Mouse (Mus musculus) CH12.LX (cell line): ENCODE results near the gene Slc52a3. TPM values are rescaled to one million over a fixed set of nuclear protein-coding genes. Genes with fewer than 3 reads are reported as not detected.

ENCODE experiments used
- DNase-seq: peaks from one replicate; pipeline ENCODE4 v3.0.0-alpha.2; 2013; ENCODE audit errors: extremely low read depth
- H3K27ac ChIP-seq: 2 replicates; pipeline ENCODE4 v1.5.1; 2012; ENCODE audit warnings: low read depth, mild to moderate bottlenecking, control low read depth, moderate library complexity; ENCODE audit not compliant: insufficient read depth
- H3K27me3 ChIP-seq: replicated peaks from 2 replicates; pipeline ENCODE3; 2012; ENCODE audit warnings: inconsistent platforms
- H3K36me3 ChIP-seq, 2 experiments: replicated peaks in 1 of 2; 2 replicates each; pipeline versions ENCODE3 to v1.6.1; 2012; ENCODE audit warnings: inconsistent platforms in 1 of 2, low read length in 1 of 2, mild to moderate bottlenecking in 1 of 2, mixed read lengths in 1 of 2, moderate library complexity in 1 of 2; ENCODE audit not compliant: control insufficient read depth in 1 of 2, insufficient read depth in 1 of 2
- H3K4me1 ChIP-seq, 2 experiments: 2 replicates each; pipeline ENCODE4 v1.6.1; 2012; ENCODE audit warnings: inconsistent platforms in 1 of 2, moderate library complexity in 1 of 2; ENCODE audit not compliant: insufficient read depth in 2 of 2, control insufficient read depth in 1 of 2
- H3K4me2 ChIP-seq: 2 replicates; pipeline ENCODE4 v1.6.1; 2012; ENCODE audit warnings: low read depth, mild to moderate bottlenecking, control low read depth; ENCODE audit not compliant: poor library complexity, insufficient read depth, severe bottlenecking
- H3K4me3 ChIP-seq, 3 experiments: fragments of 150-350 bp in 1 of 3; sonication (generic) in 1 of 3; replicated peaks in 1 of 3; 2 replicates each; pipeline versions ENCODE3 to v1.5.1; 2011 to 2012; ENCODE audit warnings: low read depth in 2 of 3, low read length in 2 of 3, mild to moderate bottlenecking in 2 of 3, moderate library complexity in 2 of 3, control low read depth in 1 of 3, improper control_type of control experiment in 1 of 3, inconsistent platforms in 1 of 3, mixed read lengths in 1 of 3; ENCODE audit not compliant: poor library complexity in 1 of 3
- H3K79me2 ChIP-seq: replicated peaks from 2 replicates; pipeline ENCODE4 v1.6.1; 2012; ENCODE audit warnings: mild to moderate bottlenecking, moderate library complexity; ENCODE audit not compliant: control insufficient read depth, poor library complexity, insufficient read depth, severe bottlenecking; ENCODE audit errors: extremely low read depth
- H3K9ac ChIP-seq: 2 replicates; pipeline ENCODE4 v1.6.1; 2012; ENCODE audit warnings: low read depth, mild to moderate bottlenecking, control low read depth, moderate library complexity; ENCODE audit not compliant: insufficient read depth
- H3K9me3 ChIP-seq: replicated peaks from 2 replicates; pipeline ENCODE3; 2012; ENCODE audit warnings: low read length, inconsistent platforms, mixed read lengths
- BHLHE40 ChIP-seq: IDR thresholded peaks from 2 replicates; pipeline ENCODE4 v1.6.1; 2011; ENCODE audit warnings: mild to moderate bottlenecking, low read depth, low read length, improper control_type of control experiment
- CHD1 ChIP-seq: IDR thresholded peaks from 2 replicates; pipeline ENCODE4 v1.6.1; 2012; ENCODE audit warnings: low read depth, low read length, improper control_type of control experiment, inconsistent platforms
- E2F4 ChIP-seq: IDR thresholded peaks from 2 replicates; pipeline ENCODE4 v1.6.1; 2011; ENCODE audit warnings: low read depth, low read length, improper control_type of control experiment; ENCODE audit not compliant: insufficient replicate concordance
- ELF1 ChIP-seq: IDR thresholded peaks from 2 replicates; pipeline ENCODE4 v1.6.1; 2014; ENCODE audit warnings: low read depth, mild to moderate bottlenecking, inconsistent platforms, low read length, improper control_type of control experiment
- EP300 ChIP-seq: IDR thresholded peaks from 2 replicates; pipeline ENCODE4 v1.6.1; 2011; ENCODE audit warnings: low read length, improper control_type of control experiment
- ETS1 ChIP-seq: conservative IDR thresholded peaks from 2 replicates; pipeline ENCODE4 v1.6.1; 2012; ENCODE audit warnings: low read depth, mild to moderate bottlenecking, inconsistent platforms, low read length, improper control_type of control experiment, moderate library complexity
- GABPA ChIP-seq: IDR thresholded peaks from 2 replicates; pipeline ENCODE4 v1.6.1; 2012; ENCODE audit warnings: low read depth, low read length, improper control_type of control experiment, inconsistent platforms; ENCODE audit not compliant: insufficient replicate concordance
- HCFC1 ChIP-seq: IDR thresholded peaks from 2 replicates; pipeline ENCODE4 v1.6.1; 2012; ENCODE audit warnings: low read depth, mild to moderate bottlenecking, inconsistent platforms, low read length, improper control_type of control experiment
- IRF4 ChIP-seq: IDR thresholded peaks from 2 replicates; pipeline ENCODE4 v1.6.1; 2014; ENCODE audit warnings: low read depth, mild to moderate bottlenecking, inconsistent platforms, low read length, improper control_type of control experiment
- JUND ChIP-seq: conservative IDR thresholded peaks from 2 replicates; pipeline ENCODE4 v1.6.1; 2011; ENCODE audit warnings: low read depth, low read length, improper control_type of control experiment
- KAT2A ChIP-seq: IDR thresholded peaks from 2 replicates; pipeline ENCODE4 v1.6.1; 2012; ENCODE audit warnings: low read length, improper control_type of control experiment, inconsistent platforms; ENCODE audit not compliant: insufficient replicate concordance
- MXI1 ChIP-seq: IDR thresholded peaks from 2 replicates; pipeline ENCODE4 v1.6.1; 2011; ENCODE audit warnings: mild to moderate bottlenecking, low read depth, low read length, improper control_type of control experiment
- SIN3A ChIP-seq: IDR thresholded peaks from 2 replicates; pipeline ENCODE4 v1.6.1; 2012; ENCODE audit warnings: low read length, improper control_type of control experiment, inconsistent platforms
- USF1 ChIP-seq: IDR thresholded peaks from 2 replicates; pipeline ENCODE4 v1.6.1; 2014; ENCODE audit warnings: low read depth, mild to moderate bottlenecking, inconsistent platforms, low read length, improper control_type of control experiment
- ZKSCAN1 ChIP-seq: IDR thresholded peaks from 2 replicates; pipeline ENCODE4 v1.6.1; 2012; ENCODE audit warnings: low read depth, inconsistent platforms, low read length, improper control_type of control experiment, borderline replicate concordance
- dilution Hi-C: fragments of 300-500 bp; cut with MboI; formaldehyde crosslinking; loops from 2 replicates; pipeline ENCODE4 v1.14.3; 2020; ENCODE audit warnings: low sequenced_read_pairs; ENCODE audit not compliant: extremely low pct_unique_long_range_greater_than_20kb, extremely low pct_ligation_motif_present
- in situ Hi-C: fragments of 300-500 bp; cut with MboI; formaldehyde crosslinking; loops from 3 replicates; pipeline ENCODE4 v1.14.3; 2019; ENCODE audit warnings: low sequenced_read_pairs, low pct_ligation_motif_present, low pct_unique_long_range_greater_than_20kb, mixed read lengths
- polyA plus RNA-seq: library from polyadenylated mRNA; unstranded; fragments of >175 nt; gene quantifications from 2 replicates; pipeline ENCODE4 v1.2.1, GENCODE M21; 2012; ENCODE audit warnings: low read depth; ENCODE audit not compliant: insufficient read length
- total RNA-seq, 2 experiments: library from RNA; depleted of rRNA; stranded (reverse); fragments of 300-350 nt in 1 of 2; fragments of >200 nt in 1 of 2; gene quantifications; 2 replicates each; pipeline ENCODE4 v1.2.3; 2012 to 2014

Gene Slc52a3
- total and polyA plus RNA-seq, 3 experiments: 0.17 to 0.55 TPM; not detected in 1

- no peak overlapping the region for H3K9ac ChIP-seq
- no peaks in the 10 kb centered on the region for H3K9me3 ChIP-seq
- no peak overlapping the region for H3K27ac ChIP-seq
- in situ Hi-C loops (no loop called here), dilution Hi-C loops (no loop called here)
- peaks cover 3% of the 10 kb centered on the region for H3K27me3 ChIP-seq
- H3K4me3 ChIP-seq: no peak overlapping the region
- H3K4me1 ChIP-seq: peaks cover 0 to 4% of the 10 kb centered on the region in 2 experiments; a peak in 1 of 4 replicates
- no peak overlapping the region for H3K4me2 ChIP-seq
- TF ChIP-seq ELF1 (no peak), USF1 (no peak), ZKSCAN1 (no peak), KAT2A (no peak), CHD1 (no peak), IRF4 (no peak), EP300 (no peak), ETS1 (no peak), SIN3A (no peak), JUND (no peak), GABPA (no peak), E2F4 (no peak)
- peaks cover 0 to 6% of the 10 kb centered on the region in 2 experiments for H3K36me3 ChIP-seq
- no peak for DNase-seq
- no peaks in the 10 kb centered on the region for H3K79me2 ChIP-seq
Observed at GRCm38 (mm10) chr2:151949082-151949774, 47.1 kb upstream of the Slc52a3 start.

- no peak for TF ChIP-seq BHLHE40
- TF ChIP-seq HCFC1: no peak
- no peak for TF ChIP-seq MXI1
- in situ Hi-C loops: no loop called here
- Histone ChIP-seq H3K9me3 (no peaks in the 10 kb centered on the region), H3K36me3 (peaks cover 0 to 6% of the 10 kb centered on the region in 2 experiments), H3K4me1 (peaks cover 8 to 14% of the 10 kb centered on the region in 2 experiments), H3K79me2 (no peaks in the 10 kb centered on the region), H3K9ac (no peak overlapping the region), H3K4me3 (no peak overlapping the region), H3K27ac (no peak overlapping the region), H3K4me2 (no peak overlapping the region), H3K27me3 (peaks cover 1% of the 10 kb centered on the region)
- no peak for DNase-seq
- dilution Hi-C loops: no loop called here
Observed at GRCm38 (mm10) chr2:151953665-151954064, 42.6 kb upstream of the Slc52a3 start.
